Mouse (Mus musculus) embryonic facial prominence, embryonic 11.5 days (tissue): ENCODE data around the gene Tnrc6c. TPM values are rescaled to one million over a fixed set of nuclear protein-coding genes. Genes with fewer than 3 reads are reported as not detected.

Experiments
- ATAC-seq: fragments of 200-750 bp; cut with Nextera tagmentation; replicated peaks from 2 replicates; pipeline ENCODE4 v1.8.0; 2017; ENCODE audit warnings: low read depth; ENCODE audit not compliant: insufficient number of reproducible peaks, low FRiP score, low TSS enrichment
- DNase-seq: peaks from one replicate; pipeline ENCODE4 v3.0.0-alpha.2; 2015; ENCODE audit warnings: low spot score
- H3K27ac ChIP-seq: fragments of 300-500 bp; sonication (generic); replicated peaks from 2 replicates; pipeline ENCODE4 v1.5.1; 2014; ENCODE audit warnings: mild to moderate bottlenecking, low read depth, low read length, control low read depth
- H3K27me3 ChIP-seq: fragments of 300-500 bp; sonication (generic); 2 replicates; pipeline ENCODE4 v1.6.1; 2014; ENCODE audit warnings: mild to moderate bottlenecking, low read length, moderate library complexity, mixed read lengths; ENCODE audit not compliant: control insufficient read depth, insufficient read depth
- H3K36me3 ChIP-seq: fragments of 300-500 bp; sonication (generic); replicated peaks from 2 replicates; pipeline ENCODE4 v1.6.1; 2014; ENCODE audit warnings: low read depth, mild to moderate bottlenecking, low read length, moderate library complexity, mixed read lengths; ENCODE audit not compliant: control insufficient read depth, insufficient read depth
- H3K4me1 ChIP-seq: fragments of 300-500 bp; sonication (generic); 2 replicates; pipeline ENCODE4 v1.6.1; 2014; ENCODE audit warnings: low read length, mixed read lengths; ENCODE audit not compliant: control insufficient read depth, insufficient read depth
- H3K4me2 ChIP-seq: fragments of 300-500 bp; sonication (generic); 2 replicates; pipeline ENCODE4 v1.6.1; 2014; ENCODE audit warnings: low read depth, mild to moderate bottlenecking, control low read depth, low read length, moderate library complexity
- H3K4me3 ChIP-seq: fragments of 300-500 bp; sonication (generic); 2 replicates; pipeline ENCODE4 v1.5.1; 2014; ENCODE audit warnings: low read depth, low read length, control low read depth
- H3K9ac ChIP-seq: fragments of 300-500 bp; sonication (generic); replicated peaks from 2 replicates; pipeline ENCODE4 v1.6.1; 2014; ENCODE audit warnings: mild to moderate bottlenecking, control low read depth, low read length
- H3K9me3 ChIP-seq: fragments of 300-500 bp; sonication (generic); replicated peaks from 2 replicates; pipeline ENCODE4 v1.6.1; 2016; ENCODE audit warnings: mild to moderate bottlenecking, low read length, inconsistent platforms, mixed read lengths; ENCODE audit not compliant: control insufficient read depth
- WGBS: fragments of 180-500 bp; shearing (Covaris S2); extraction: QIAGEN DNeasy Blood & Tissue Kit; methylation state at CpG from one replicate; pipeline ENCODE4 v1.1.7; 2014; 5-methylcytosine and 5-hydroxymethylcytosine counted together
- polyA plus RNA-seq: library from polyadenylated mRNA; unstranded; fragments of >200 nt; fragmentation: Nextera tagmentation; extraction: Ambion mirVana; gene quantifications from 2 replicates; pipeline ENCODE4 v1.2.1, GENCODE M21; 2014

The Tnrc6c gene
- polyA plus RNA-seq, 1 experiment from 2014 or later = 16.7 TPM

DNA sequence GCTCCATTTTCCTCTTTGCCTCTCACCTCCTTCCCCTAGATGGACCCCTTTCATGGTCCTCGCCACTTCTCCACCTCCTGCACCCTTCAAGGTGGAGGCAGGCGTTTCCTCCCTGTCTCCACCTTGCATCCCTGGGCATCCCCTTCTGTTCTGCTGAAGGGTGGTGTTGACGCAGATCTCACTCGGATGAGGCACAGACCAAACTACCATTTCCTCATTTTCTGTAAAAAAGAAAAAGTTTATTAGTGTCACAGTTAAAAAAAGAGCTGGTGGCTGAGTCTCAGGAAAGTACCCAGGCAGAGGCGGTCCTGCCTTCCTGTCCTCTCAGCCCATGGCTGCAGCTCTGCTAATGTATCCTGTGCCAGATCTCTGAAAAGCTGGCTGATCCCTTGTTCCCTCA lies 145.1 kb downstream of the Tnrc6c start:
- Histone ChIP-seq H3K4me3 (no peak overlapping the region), H3K27ac (no peak overlapping the region), H3K9ac (no peak overlapping the region), H3K36me3 (no peaks in the 10 kb centered on the region), H3K9me3 (no peaks in the 10 kb centered on the region), H3K4me1 (no peaks in the 10 kb centered on the region), H3K27me3 (no peaks in the 10 kb centered on the region), H3K4me2 (no peak overlapping the region)
- DNase-seq (no peak), ATAC-seq (no peak)
- WGBS = 64% methylated on average over 5 of the region's 5 CpGs

GRCm38 (mm10) chr11:117800038-117800437 lies 145.9 kb downstream of the Tnrc6c start:
- H3K9me3 ChIP-seq = no peaks in the 10 kb centered on the region
- WGBS = 77% methylated on average over 7 of the region's 7 CpGs

GRCm38 (mm10) chr11:117801650-117802049 lies 147.6 kb downstream of the Tnrc6c start:
- no peak overlapping the region for H3K4me2 ChIP-seq
- ATAC-seq (no peak), DNase-seq (no peak)

More at GRCm38 (mm10) chr11:117800038-117800437, 145.9 kb downstream of the Tnrc6c start:
- Histone ChIP-seq H3K36me3 (no peaks in the 10 kb centered on the region), H3K27me3 (no peaks in the 10 kb centered on the region), H3K27ac (no peak overlapping the region), H3K4me2 (no peak overlapping the region), H3K4me1 (no peaks in the 10 kb centered on the region), H3K4me3 (no peak overlapping the region), H3K9ac (no peak overlapping the region)
- no peak for ATAC-seq
- DNase-seq = no peak

GRCm38 (mm10) chr11:117803166-117803688 lies 149.1 kb downstream of the Tnrc6c start:
- Histone ChIP-seq H3K9ac (no peak overlapping the region), H3K9me3 (no peaks in the 10 kb centered on the region), H3K4me3 (no peak overlapping the region), H3K27ac (no peak overlapping the region), H3K4me2 (no peak overlapping the region), H3K4me1 (no peaks in the 10 kb centered on the region), H3K27me3 (no peaks in the 10 kb centered on the region), H3K36me3 (no peaks in the 10 kb centered on the region)
- no peak for DNase-seq
- 91% methylated on average over 3 of the region's 3 CpGs for WGBS
- no peak for ATAC-seq

More at GRCm38 (mm10) chr11:117801650-117802049, 147.6 kb downstream of the Tnrc6c start:
- WGBS = 59% methylated on average over 7 of the region's 7 CpGs
- Histone ChIP-seq H3K27me3 (no peaks in the 10 kb centered on the region), H3K4me3 (no peak overlapping the region), H3K9me3 (no peaks in the 10 kb centered on the region), H3K36me3 (no peaks in the 10 kb centered on the region), H3K4me1 (no peaks in the 10 kb centered on the region), H3K9ac (no peak overlapping the region), H3K27ac (no peak overlapping the region)

GRCm38 (mm10) chr11:117806781-117807180 lies 152.7 kb downstream of the Tnrc6c start:
- ATAC-seq = no peak
- H3K27me3 ChIP-seq = no peaks in the 10 kb centered on the region
- no peaks in the 10 kb centered on the region for H3K36me3 ChIP-seq
- no peak overlapping the region for H3K27ac ChIP-seq
- no peak overlapping the region for H3K9ac ChIP-seq
- DNase-seq = no peak
- H3K4me3 ChIP-seq = no peak overlapping the region
- H3K9me3 ChIP-seq = no peaks in the 10 kb centered on the region
- WGBS = 94% methylated on average over 6 of the region's 6 CpGs
- H3K4me1 ChIP-seq = no peaks in the 10 kb centered on the region; the same call in 1 of the 2 replicates
- no peak overlapping the region for H3K4me2 ChIP-seq

DNA sequence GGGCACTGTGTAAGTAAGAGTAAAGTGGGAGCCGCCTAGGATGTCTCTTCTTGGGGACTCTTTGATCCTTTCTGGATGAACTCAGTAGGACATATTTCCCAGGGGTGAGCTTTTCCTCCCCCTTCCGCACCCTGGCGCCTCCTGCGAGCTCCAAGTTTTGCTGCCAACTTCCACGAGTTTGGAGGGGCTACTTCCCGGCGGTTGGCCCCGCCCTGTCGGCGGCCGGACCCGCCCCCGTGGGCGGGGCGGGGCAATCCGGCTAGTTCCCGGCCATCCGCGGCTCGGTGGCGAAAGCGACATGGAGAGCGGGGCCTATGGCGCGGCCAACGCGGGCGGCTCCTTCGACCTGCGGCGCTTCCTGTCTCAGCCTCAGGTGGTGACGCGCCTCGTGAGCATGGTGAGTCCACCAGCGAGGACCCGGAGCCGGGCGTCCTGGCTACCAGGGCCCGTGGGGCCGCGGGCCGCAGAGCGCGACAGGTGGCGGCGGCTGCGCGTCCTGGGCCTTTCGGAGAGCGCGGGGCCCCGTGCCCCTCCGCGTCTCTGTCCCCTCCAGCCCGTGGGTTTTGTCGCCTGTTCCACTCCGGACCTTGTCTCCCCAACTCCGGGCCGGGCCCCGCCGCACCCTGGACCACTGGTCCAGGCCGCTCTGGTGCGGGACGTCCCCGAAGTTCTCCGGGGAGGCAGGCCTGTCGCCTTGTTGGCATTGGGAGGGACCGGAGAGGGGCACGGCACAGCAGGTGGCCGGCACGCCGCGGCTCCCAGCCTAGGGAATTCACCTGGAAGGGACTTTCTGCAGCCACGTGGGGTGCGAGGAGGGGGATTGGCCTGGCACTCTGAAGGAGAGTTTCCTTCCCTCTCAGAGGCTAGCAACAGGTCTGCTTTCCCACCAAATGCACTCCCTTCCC lies 155.6 kb downstream of the Tnrc6c start, which contains the start of the genes Gm20708 and Syngr2:
Gene Gm20708 (plus strand): TSS at position 262 of the 905 bp plus-strand sequence.
Gene Syngr2 (plus strand): TSS at position 262 of the 905 bp plus-strand sequence.
- WGBS = under 1% methylated on average over 68 of the region's 75 CpGs
- ATAC-seq (peak; percentile 25; the same call in 1 of the 2 replicates), DNase-seq (peak; percentile 84)
- no peaks in the 10 kb centered on the region for H3K27me3 ChIP-seq
- H3K36me3 ChIP-seq = peaks cover 7% of the 10 kb centered on the region
- H3K4me3 ChIP-seq = peak within 1 kb of the TSS; percentile 74
- H3K9ac ChIP-seq = peak within 1 kb of the TSS; percentile 60
- peak within 1 kb of the TSS; percentile 100 for H3K4me2 ChIP-seq
- no peaks in the 10 kb centered on the region for H3K9me3 ChIP-seq
- H3K27ac ChIP-seq = no peak within 1 kb of the TSS
- no peaks in the 10 kb centered on the region; the same call in 1 of the 2 replicates for H3K4me1 ChIP-seq

GRCm38 (mm10) chr11:117810401-117811046 lies 156.4 kb downstream of the Tnrc6c start:
- WGBS = under 1% methylated on average over 21 of the region's 21 CpGs
- Histone ChIP-seq H3K27ac (no peak overlapping the region), H3K36me3 (peaks cover 7% of the 10 kb centered on the region), H3K9me3 (no peaks in the 10 kb centered on the region), H3K4me3 (peak overlapping the region; percentile 74), H3K27me3 (no peaks in the 10 kb centered on the region), H3K4me2 (peak overlapping the region; percentile 100), H3K4me1 (no peaks in the 10 kb centered on the region; the same call in 1 of the 2 replicates), H3K9ac (peak overlapping the region; percentile 60)
- peak; percentile 85 for ATAC-seq
- DNase-seq = peak; percentile 84
